ENCODE assay signal across 9 mouse cellular contexts in genomic region chr5:53933628-53934027, GRCm38 (mm10).
DNase-seq lines count a peak whose midpoint lies in the region; ATAC-seq and TF ChIP-seq lines count a peak whose summit lies in the region.
"Had no signal": no experiment of that assay in that cellular context is flagged by ENCODE, and none has a peak within 500 bp of the region (broad histone marks: within the 10 kb centered on the region; RNA-seq: fewer than 3 reads in every experiment).

No protein-coding gene starts in this region.

- H3K27ac ChIP-seq in liver, adult 2 months (replicated peaks; ENCODE audit: insufficient read depth, low read depth, low read length): no peak overlapping the region
- H3K27ac ChIP-seq in liver, embryonic 11.5 days (ENCODE audit: low read depth, low read length): no peak overlapping the region
- H3K27ac ChIP-seq in intestine, embryonic 16.5 days (ENCODE audit: low read length): no peak overlapping the region
- no peak overlapping the region for H3K27ac ChIP-seq in midbrain, embryonic 13.5 days
- H3K27ac ChIP-seq: liver, embryonic 15.5 days had no signal

- H3K4me1 ChIP-seq in liver, adult 2 months (ENCODE audit: control insufficient read depth, insufficient read depth, low read length): peaks cover 3% of the 10 kb centered on the region; the same call in 1 of the 2 replicates
- H3K4me1 ChIP-seq in liver, embryonic 11.5 days (replicated peaks; ENCODE audit: control insufficient read depth, insufficient read depth, low read length): peaks cover 4% of the 10 kb centered on the region; the same call in 1 of the 2 replicates
- H3K4me1 ChIP-seq in intestine, embryonic 16.5 days (ENCODE audit: control insufficient read depth, insufficient read depth, low read length): peaks cover 4% of the 10 kb centered on the region; the same call in 1 of the 2 replicates
- no peaks in the 10 kb centered on the region for H3K4me1 ChIP-seq in midbrain, embryonic 13.5 days (replicated peaks)

- peak; percentile 25 for DNase-seq in liver, adult 2 months (ENCODE audit: extremely low read depth, low read depth, low spot score)
- DNase-seq in liver, embryonic 11.5 days (ENCODE audit: low spot score): no peak
- DNase-seq in gastrocnemius, postnatal 14 days: peak; percentile 90
- peak; percentile 85 to 93 for DNase-seq in lung, postnatal 4 days
- DNase-seq in c-Kit-positive CD71-positive TER-119-positive erythroid progenitor cells, embryonic 14.5 days (ENCODE audit: low spot score): no peak

- no peak overlapping the region for H3K9ac ChIP-seq in liver, adult 2 months (ENCODE audit: low read depth, low read length)
- no peak overlapping the region for H3K9ac ChIP-seq in liver, embryonic 11.5 days (ENCODE audit: low read depth, low read length)
- H3K9ac ChIP-seq in intestine, embryonic 16.5 days (ENCODE audit: low read depth, low read length): no peak overlapping the region
- H3K9ac ChIP-seq in midbrain, embryonic 13.5 days (replicated peaks): no peak overlapping the region
- H3K9ac ChIP-seq: liver, embryonic 15.5 days had no signal

- no peak for ATAC-seq in liver, embryonic 11.5 days (replicated peaks; ENCODE audit: low FRiP score)
- peak; percentile 84 for ATAC-seq in intestine, embryonic 16.5 days
- no peak for ATAC-seq in midbrain, embryonic 13.5 days
- ATAC-seq in megakaryocyte, adult 5-6 weeks (ENCODE audit: poor library complexity, severe bottlenecking): no peak

- H3K36me3 ChIP-seq in liver, adult 2 months (ENCODE audit: control insufficient read depth, insufficient read depth, low read length): no peaks in the 10 kb centered on the region
- H3K36me3 ChIP-seq in liver, embryonic 11.5 days (ENCODE audit: control insufficient read depth, insufficient read depth, low read length): no peaks in the 10 kb centered on the region
- H3K36me3 ChIP-seq in intestine, embryonic 16.5 days (ENCODE audit: control insufficient read depth, insufficient read depth, low read length): no peaks in the 10 kb centered on the region
- H3K36me3 ChIP-seq in midbrain, embryonic 13.5 days: no peaks in the 10 kb centered on the region
- H3K36me3 ChIP-seq: liver, embryonic 15.5 days had no signal

- no peaks in the 10 kb centered on the region for H3K79me2 ChIP-seq in liver, adult 2 months (ENCODE audit: control insufficient read depth, insufficient read depth, low read length)

- no peak overlapping the region for H3K4me3 ChIP-seq in liver, adult 2 months (ENCODE audit: insufficient read depth, low read depth, low read length)
- no peak overlapping the region for H3K4me3 ChIP-seq in liver, embryonic 11.5 days (ENCODE audit: low read depth, low read length)
- no peak overlapping the region for H3K4me3 ChIP-seq in intestine, embryonic 16.5 days (ENCODE audit: low read length)
- H3K4me3 ChIP-seq in midbrain, embryonic 13.5 days (replicated peaks): no peak overlapping the region
- H3K4me3 ChIP-seq: liver, embryonic 15.5 days had no signal

- H3K4me2 ChIP-seq in liver, embryonic 11.5 days: no peak overlapping the region
- no peak overlapping the region for H3K4me2 ChIP-seq in intestine, embryonic 16.5 days (ENCODE audit: low read depth, low read length)
- H3K4me2 ChIP-seq in midbrain, embryonic 13.5 days (replicated peaks): no peak overlapping the region
- H3K4me2 ChIP-seq: liver, embryonic 15.5 days had no signal

- no peak for TF ChIP-seq POLR2A in liver, adult 2 months (IDR thresholded peaks at IDR 0.05; ENCODE audit: extremely low read depth, insufficient read depth, low read length)

- H3K9me3 ChIP-seq in liver, embryonic 11.5 days (ENCODE audit: control insufficient read depth, low read length): no peaks in the 10 kb centered on the region
- H3K9me3 ChIP-seq in intestine, embryonic 16.5 days (ENCODE audit: control insufficient read depth, low read length): no peaks in the 10 kb centered on the region
- no peaks in the 10 kb centered on the region for H3K9me3 ChIP-seq in midbrain, embryonic 13.5 days
- H3K9me3 ChIP-seq: liver, embryonic 15.5 days had no signal

- no peak for TF ChIP-seq CTCF in liver, adult 2 months (IDR thresholded peaks at IDR 0.05; ENCODE audit: low read depth, low read length)

- WGBS in liver, adult 2 months: 69% methylated on average over 7 of the region's 7 CpGs
- WGBS in liver, embryonic 11.5 days: 74% methylated on average over 7 of the region's 7 CpGs
- WGBS in intestine, embryonic 16.5 days: 36% methylated on average over 7 of the region's 7 CpGs
- WGBS in midbrain, embryonic 13.5 days: 82% methylated on average over 7 of the region's 7 CpGs

- intact Hi-C loops in gastrocnemius, postnatal 14 days (cut with DNase I; ENCODE audit: low total_unique reads): no loop called here

- no peaks in the 10 kb centered on the region for H3K27me3 ChIP-seq in liver, adult 2 months (ENCODE audit: control insufficient read depth, insufficient read depth, low read length)
- no peaks in the 10 kb centered on the region for H3K27me3 ChIP-seq in liver, embryonic 11.5 days (replicated peaks; ENCODE audit: control insufficient read depth, insufficient read depth, low read length)
- no peaks in the 10 kb centered on the region for H3K27me3 ChIP-seq in intestine, embryonic 16.5 days (replicated peaks; ENCODE audit: control insufficient read depth, insufficient read depth, low read length)
- H3K27me3 ChIP-seq in midbrain, embryonic 13.5 days: no peaks in the 10 kb centered on the region
- H3K27me3 ChIP-seq: liver, embryonic 15.5 days had no signal

Comparison
In these comparisons a context has a peak if more than half of its experiments do, and no peak if none do; other contexts are left out.
1. DNase-seq: peak in liver, adult 2 months (single experiment), gastrocnemius, postnatal 14 days (single experiment) and lung, postnatal 4 days (2 of 2); none in liver, embryonic 11.5 days (single experiment) and c-Kit-positive CD71-positive TER-119-positive erythroid progenitor cells, embryonic 14.5 days (single experiment).